Mouse (Mus musculus): Measurements from ENCODE around the gene Arel1. TPM values are rescaled to one million over a fixed set of nuclear protein-coding genes. Genes with fewer than 3 reads are reported as not detected.

Gene Arel1
- 14.2 and 14.6 TPM in 2 replicates for polyA plus RNA-seq (2015; fragmentation: Nextera tagmentation; extraction: Ambion mirVana)

DNA sequence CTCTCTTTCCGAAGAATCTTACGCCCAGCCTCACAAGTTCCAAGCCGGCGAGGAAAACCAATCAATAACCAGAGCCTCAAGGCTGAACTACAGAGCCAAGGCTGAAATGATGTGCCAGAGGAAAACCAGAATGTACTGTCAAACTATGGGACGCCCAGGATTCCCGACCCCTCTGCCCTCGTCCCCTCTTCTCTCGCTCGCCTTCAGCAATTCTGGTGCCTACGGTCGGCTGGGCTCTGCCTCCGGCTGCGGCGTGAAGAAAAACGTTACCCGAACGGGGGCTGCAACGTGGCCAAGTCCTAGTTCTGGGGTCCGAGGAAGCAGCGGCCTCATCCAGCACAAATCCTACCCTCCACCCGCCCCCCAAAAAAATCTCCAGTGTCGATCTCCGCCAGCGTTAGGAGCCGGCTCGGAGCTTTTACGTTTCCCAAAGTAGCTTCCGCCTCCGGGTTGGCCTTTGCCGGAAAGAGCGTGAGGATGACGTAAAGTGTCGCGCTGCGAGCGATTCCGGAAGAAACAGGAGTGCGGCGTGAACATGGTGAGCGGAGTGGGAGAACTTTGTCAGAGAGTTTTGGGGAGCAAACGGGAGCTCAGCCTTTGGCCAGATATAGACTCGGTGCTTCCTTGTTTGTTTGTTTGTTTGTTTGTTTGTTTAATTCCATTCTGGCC is at the start of gene Arel1, which contains the start of gene Fcf1:
TSS of gene Arel1 (minus strand) at position 473 of the 669 bp plus-strand sequence.
TSS of gene Fcf1 (plus strand) at position 470 of the 669 bp plus-strand sequence.
- H3K4me2 ChIP-seq (ENCODE audit: low read depth, low read length): peak within 1 kb of the TSS; percentile 92
- peak within 1 kb of the TSS; percentile 89 for H3K9ac ChIP-seq (ENCODE audit: low read length)
- peak within 1 kb of the TSS; percentile 46; the same call in 1 of the 2 replicates for H3K27ac ChIP-seq (ENCODE audit: low read length)
- WGBS: under 1% methylated on average over 42 of the region's 42 CpGs
- H3K27me3 ChIP-seq (ENCODE audit: control insufficient read depth, insufficient read depth, low read depth, low read length): no peaks in the 10 kb centered on the region
- H3K4me1 ChIP-seq (replicated peaks; ENCODE audit: control insufficient read depth, insufficient read depth, low read length): peaks cover 16% of the 10 kb centered on the region
- H3K36me3 ChIP-seq (ENCODE audit: control insufficient read depth, insufficient read depth, low read length): peaks cover 16% of the 10 kb centered on the region
- ATAC-seq (ENCODE audit: low read depth): peak; percentile 88
- H3K4me3 ChIP-seq (ENCODE audit: low read length): peak within 1 kb of the TSS; percentile 95
- no peaks in the 10 kb centered on the region for H3K9me3 ChIP-seq (ENCODE audit: control insufficient read depth, low read length)

DNA sequence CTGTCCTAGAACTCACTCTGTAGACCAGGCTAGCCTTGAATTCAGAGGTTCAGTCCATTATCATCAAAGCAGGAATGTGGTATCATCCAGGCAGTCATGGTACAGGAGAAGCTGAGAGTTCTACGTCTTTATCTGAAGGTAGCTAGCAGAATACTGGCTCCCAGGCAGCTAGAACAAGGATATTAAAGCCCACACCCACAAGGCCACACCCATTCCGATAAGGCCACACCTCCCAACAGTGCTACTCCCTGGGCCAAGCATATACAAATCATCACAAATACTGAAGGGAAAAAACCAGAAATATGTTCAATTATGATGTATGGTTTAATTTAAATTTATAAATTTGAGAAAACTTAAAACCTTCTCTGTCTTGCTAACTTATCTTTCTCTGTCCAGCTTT is 41.5 kb upstream of the Arel1 start:
- no peak for ATAC-seq (ENCODE audit: low read depth)
- H3K36me3 ChIP-seq (ENCODE audit: control insufficient read depth, insufficient read depth, low read length): peaks cover 21% of the 10 kb centered on the region
- WGBS: 96% methylated on average over 2 of the region's 2 CpGs
- no peaks in the 10 kb centered on the region for H3K4me1 ChIP-seq (replicated peaks; ENCODE audit: control insufficient read depth, insufficient read depth, low read length)
- H3K27ac ChIP-seq (ENCODE audit: low read length): no peak overlapping the region
- no peak overlapping the region for H3K4me2 ChIP-seq (ENCODE audit: low read depth, low read length)
- no peaks in the 10 kb centered on the region for H3K27me3 ChIP-seq (ENCODE audit: control insufficient read depth, insufficient read depth, low read depth, low read length)
- no peak overlapping the region for H3K9ac ChIP-seq (ENCODE audit: low read length)
- H3K9me3 ChIP-seq (ENCODE audit: control insufficient read depth, low read length): no peaks in the 10 kb centered on the region; the same call in 1 of the 2 replicates
- H3K4me3 ChIP-seq (ENCODE audit: low read length): no peak overlapping the region

GRCm38 (mm10) chr12:85010541-85010940 is 39.8 kb upstream of the Arel1 start:
- Histone ChIP-seq H3K27ac (ENCODE audit: low read length) (no peak overlapping the region), H3K27me3 (ENCODE audit: control insufficient read depth, insufficient read depth, low read depth, low read length) (no peaks in the 10 kb centered on the region), H3K4me3 (ENCODE audit: low read length) (no peak overlapping the region), H3K9ac (ENCODE audit: low read length) (no peak overlapping the region), H3K9me3 (ENCODE audit: control insufficient read depth, low read length) (no peaks in the 10 kb centered on the region; the same call in 1 of the 2 replicates), H3K4me1 (replicated peaks; ENCODE audit: control insufficient read depth, insufficient read depth, low read length) (no peaks in the 10 kb centered on the region), H3K4me2 (ENCODE audit: low read depth, low read length) (no peak overlapping the region), H3K36me3 (ENCODE audit: control insufficient read depth, insufficient read depth, low read length) (peaks cover 17% of the 10 kb centered on the region)
- WGBS: 74% methylated on average over 2 of the region's 2 CpGs
- no peak for ATAC-seq (ENCODE audit: low read depth)

GRCm38 (mm10) chr12:85009776-85010175 is 39.1 kb upstream of the Arel1 start:
- H3K4me3 ChIP-seq (ENCODE audit: low read length): no peak overlapping the region
- H3K4me2 ChIP-seq (ENCODE audit: low read depth, low read length): no peak overlapping the region
- ATAC-seq (ENCODE audit: low read depth): no peak
- H3K9ac ChIP-seq (ENCODE audit: low read length): no peak overlapping the region
- no peaks in the 10 kb centered on the region for H3K4me1 ChIP-seq (replicated peaks; ENCODE audit: control insufficient read depth, insufficient read depth, low read length)
- H3K9me3 ChIP-seq (ENCODE audit: control insufficient read depth, low read length): no peaks in the 10 kb centered on the region; the same call in 1 of the 2 replicates
- WGBS: 24% methylated on average over 1 of the region's 1 CpGs
- no peak overlapping the region for H3K27ac ChIP-seq (ENCODE audit: low read length)
- H3K36me3 ChIP-seq (ENCODE audit: control insufficient read depth, insufficient read depth, low read length): peaks cover 15% of the 10 kb centered on the region
- H3K27me3 ChIP-seq (ENCODE audit: control insufficient read depth, insufficient read depth, low read depth, low read length): no peaks in the 10 kb centered on the region

GRCm38 (mm10) chr12:85007021-85007420 is 36.3 kb upstream of the Arel1 start:
- Histone ChIP-seq H3K9me3 (ENCODE audit: control insufficient read depth, low read length) (no peaks in the 10 kb centered on the region; the same call in 1 of the 2 replicates), H3K27ac (ENCODE audit: low read length) (no peak overlapping the region), H3K4me3 (ENCODE audit: low read length) (no peak overlapping the region), H3K4me1 (replicated peaks; ENCODE audit: control insufficient read depth, insufficient read depth, low read length) (no peaks in the 10 kb centered on the region), H3K9ac (ENCODE audit: low read length) (no peak overlapping the region), H3K4me2 (ENCODE audit: low read depth, low read length) (no peak overlapping the region), H3K36me3 (ENCODE audit: control insufficient read depth, insufficient read depth, low read length) (peaks cover 11% of the 10 kb centered on the region), H3K27me3 (ENCODE audit: control insufficient read depth, insufficient read depth, low read depth, low read length) (no peaks in the 10 kb centered on the region)
- ATAC-seq (ENCODE audit: low read depth): no peak

DNA sequence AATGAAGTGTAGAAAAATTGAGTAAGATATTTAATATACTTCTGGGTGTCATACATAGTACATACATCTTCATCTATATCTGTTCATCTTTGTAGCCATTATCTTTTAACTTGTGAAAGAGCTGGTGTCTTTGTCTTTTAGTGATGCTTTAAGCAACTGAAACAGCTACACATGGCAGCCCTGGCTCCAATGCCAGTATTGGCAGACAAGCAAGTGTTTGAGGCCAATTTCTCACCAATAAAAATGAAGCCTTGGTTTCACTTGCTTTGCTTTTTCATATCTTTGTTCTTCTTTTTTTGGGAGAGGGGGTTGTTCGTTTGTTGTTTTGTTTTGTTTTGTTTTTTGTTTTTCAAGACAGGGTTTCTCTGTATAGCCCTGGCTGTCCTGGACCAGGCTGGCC is 35.5 kb upstream of the Arel1 start:
- Histone ChIP-seq H3K27ac (ENCODE audit: low read length) (no peak overlapping the region), H3K36me3 (ENCODE audit: control insufficient read depth, insufficient read depth, low read length) (peaks cover 5% of the 10 kb centered on the region), H3K27me3 (ENCODE audit: control insufficient read depth, insufficient read depth, low read depth, low read length) (no peaks in the 10 kb centered on the region), H3K4me2 (ENCODE audit: low read depth, low read length) (no peak overlapping the region), H3K4me3 (ENCODE audit: low read length) (no peak overlapping the region), H3K9me3 (ENCODE audit: control insufficient read depth, low read length) (no peaks in the 10 kb centered on the region), H3K4me1 (replicated peaks; ENCODE audit: control insufficient read depth, insufficient read depth, low read length) (no peaks in the 10 kb centered on the region), H3K9ac (ENCODE audit: low read length) (no peak overlapping the region)
- 95% methylated on average over 1 of the region's 1 CpGs for WGBS
- no peak for ATAC-seq (ENCODE audit: low read depth)

DNA sequence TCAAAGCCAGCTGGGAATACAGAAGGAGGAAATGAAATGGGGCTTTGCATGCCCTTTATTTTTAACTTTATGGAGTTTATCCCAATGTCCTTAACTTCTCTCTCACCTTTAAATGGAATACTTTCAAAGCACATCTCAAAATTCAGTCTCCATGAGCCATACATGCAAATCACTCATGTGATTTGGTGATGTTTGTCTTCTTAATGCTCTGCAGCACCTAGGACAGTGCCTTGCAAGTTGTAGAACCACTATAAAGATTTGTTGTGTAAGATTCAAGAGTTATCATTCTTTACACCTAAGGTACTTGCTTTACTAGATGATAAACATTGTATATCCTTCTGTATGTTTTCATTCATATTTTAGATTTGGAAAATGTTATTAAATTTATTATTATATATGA is 28.4 kb upstream of the Arel1 start:
- Histone ChIP-seq H3K4me3 (ENCODE audit: low read length) (no peak overlapping the region), H3K4me1 (replicated peaks; ENCODE audit: control insufficient read depth, insufficient read depth, low read length) (peaks cover 11% of the 10 kb centered on the region), H3K27ac (ENCODE audit: low read length) (no peak overlapping the region), H3K9me3 (ENCODE audit: control insufficient read depth, low read length) (no peaks in the 10 kb centered on the region), H3K4me2 (ENCODE audit: low read depth, low read length) (peak overlapping the region; percentile 90; the same call in 1 of the 2 replicates), H3K27me3 (ENCODE audit: control insufficient read depth, insufficient read depth, low read depth, low read length) (no peaks in the 10 kb centered on the region), H3K9ac (ENCODE audit: low read length) (no peak overlapping the region), H3K36me3 (ENCODE audit: control insufficient read depth, insufficient read depth, low read length) (no peaks in the 10 kb centered on the region)
- no peak for ATAC-seq (ENCODE audit: low read depth)

DNA sequence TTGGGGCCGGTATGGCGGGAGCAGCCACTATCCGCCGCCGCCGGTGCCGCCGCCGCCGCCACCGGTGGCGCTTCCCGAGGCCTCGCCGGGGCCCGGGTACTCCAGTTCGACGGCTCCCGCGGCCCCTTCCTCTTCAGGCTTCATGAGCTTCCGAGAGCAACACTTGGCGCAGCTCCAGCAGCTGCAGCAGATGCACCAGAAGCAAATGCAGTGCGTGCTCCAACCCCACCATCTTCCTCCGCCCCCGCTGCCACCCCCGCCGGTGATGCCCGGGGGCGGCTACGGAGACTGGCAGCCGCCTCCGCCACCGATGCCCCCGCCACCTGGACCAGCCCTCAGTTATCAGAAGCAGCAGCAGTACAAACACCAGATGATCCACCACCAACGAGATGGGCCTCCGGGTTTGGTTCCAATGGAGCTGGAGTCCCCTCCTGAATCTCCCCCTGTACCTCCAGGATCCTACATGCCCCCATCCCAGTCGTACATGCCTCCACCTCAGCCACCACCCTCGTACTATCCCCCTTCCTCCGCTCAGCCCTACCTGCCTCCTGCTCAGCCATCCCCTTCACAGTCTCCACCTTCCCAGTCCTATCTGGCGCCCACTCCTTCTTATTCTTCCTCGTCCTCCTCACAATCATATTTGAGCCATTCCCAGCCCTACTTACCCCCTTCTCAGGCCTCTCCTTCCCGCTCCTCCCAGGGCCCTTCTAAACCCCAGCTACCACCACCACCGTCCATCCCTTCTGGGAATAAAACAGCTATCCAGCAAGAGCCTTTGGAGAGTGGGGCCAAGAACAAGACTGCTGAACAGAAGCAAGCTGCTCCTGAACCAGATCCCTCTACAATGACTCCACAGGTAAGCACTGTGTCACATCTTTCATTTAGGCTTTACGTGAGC is 26.1 kb upstream of the Arel1 start:
- H3K27me3 ChIP-seq (ENCODE audit: control insufficient read depth, insufficient read depth, low read depth, low read length): no peaks in the 10 kb centered on the region
- H3K36me3 ChIP-seq (ENCODE audit: control insufficient read depth, insufficient read depth, low read length): no peaks in the 10 kb centered on the region
- 0 out of 2 replicates have a peak, but pooled peaks cover 2% of the 10 kb centered on the region for H3K9me3 ChIP-seq (ENCODE audit: control insufficient read depth, low read length)
- H3K9ac ChIP-seq (ENCODE audit: low read length): peak overlapping the region; percentile 98
- 1% methylated on average over 44 of the region's 44 CpGs for WGBS
- peaks cover 11% of the 10 kb centered on the region for H3K4me1 ChIP-seq (replicated peaks; ENCODE audit: control insufficient read depth, insufficient read depth, low read length)
- H3K4me2 ChIP-seq (ENCODE audit: low read depth, low read length): peak overlapping the region; percentile 90
- peak overlapping the region; percentile 72 for H3K27ac ChIP-seq (ENCODE audit: low read length)
- peak; percentile 58; the same call in 1 of the 2 replicates for ATAC-seq (ENCODE audit: low read depth)
- peak overlapping the region; percentile 97 for H3K4me3 ChIP-seq (ENCODE audit: low read length)

GRCm38 (mm10) chr12:84996083-84996496 is 25.4 kb upstream of the Arel1 start, which contains the start of gene Ylpm1:
Gene Ylpm1, plus strand, starts transcription at chr12:84996321.
- no peaks in the 10 kb centered on the region for H3K27me3 ChIP-seq (ENCODE audit: control insufficient read depth, insufficient read depth, low read depth, low read length)
- H3K9me3 ChIP-seq (ENCODE audit: control insufficient read depth, low read length): 0 out of 2 replicates have a peak, but pooled peaks cover 2% of the 10 kb centered on the region
- H3K9ac ChIP-seq (ENCODE audit: low read length): peak within 1 kb of the TSS; percentile 98
- peak within 1 kb of the TSS; percentile 72 for H3K27ac ChIP-seq (ENCODE audit: low read length)
- no peaks in the 10 kb centered on the region for H3K36me3 ChIP-seq (ENCODE audit: control insufficient read depth, insufficient read depth, low read length)
- peaks cover 11% of the 10 kb centered on the region for H3K4me1 ChIP-seq (replicated peaks; ENCODE audit: control insufficient read depth, insufficient read depth, low read length)
- H3K4me3 ChIP-seq (ENCODE audit: low read length): peak within 1 kb of the TSS; percentile 97
- ATAC-seq (ENCODE audit: low read depth): peak; percentile 99
- under 1% methylated on average over 45 of the region's 45 CpGs for WGBS
- peak within 1 kb of the TSS; percentile 90 for H3K4me2 ChIP-seq (ENCODE audit: low read depth, low read length)
